Comparison of ENCODE assay signal across 24 mouse cellular contexts in the genomic region with DNA sequence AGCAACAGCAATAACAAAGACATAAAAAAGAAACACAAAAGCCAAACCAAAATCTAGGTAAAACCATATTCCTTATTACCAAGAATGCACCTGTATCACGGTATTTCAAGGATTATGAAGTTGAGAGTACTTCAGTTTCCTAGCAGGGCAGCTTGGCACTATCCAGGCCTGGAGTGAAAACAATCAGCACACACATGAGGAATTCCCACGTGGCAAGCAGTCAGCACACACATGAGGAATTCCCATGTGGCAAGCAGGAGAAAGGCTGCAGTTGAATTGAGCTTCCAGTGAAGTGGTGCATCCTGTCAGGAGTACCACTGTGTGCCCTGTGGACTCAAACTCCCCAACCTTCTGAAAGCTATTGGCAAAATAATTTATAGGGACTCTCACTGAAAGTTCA.
"Had no signal": no experiment of that assay in that cellular context is flagged by ENCODE, and none has a peak within 500 bp of the region (broad histone marks: within the 10 kb centered on the region; RNA-seq: fewer than 3 reads in every experiment).

No protein-coding gene starts in this region.

- H3K9ac ChIP-seq: hindbrain, embryonic 12.5 days; hindbrain, embryonic 14.5 days; intestine, embryonic 15.5 days; limb, embryonic 12.5 days had no signal

- H3K9me3 ChIP-seq: hindbrain, embryonic 10.5 days; hindbrain, embryonic 12.5 days; intestine, embryonic 15.5 days; limb, embryonic 10.5 days; limb, embryonic 12.5 days had no signal

- DNase-seq: gastrocnemius, adult 2 months; gastrocnemius, postnatal 10 days; gastrocnemius, postnatal 25 days; heart, adult 2 months; heart, postnatal 10 days; heart, postnatal 4 days; kidney, adult 18-20 months; kidney, adult 8-10 months; kidney, postnatal 10 days; kidney, postnatal 25 days; kidney, postnatal 4 days had no signal

- H3K36me3 ChIP-seq: hindbrain, embryonic 10.5 days; hindbrain, embryonic 12.5 days; intestine, embryonic 15.5 days; limb, embryonic 10.5 days; limb, embryonic 12.5 days had no signal

- H3K4me2 ChIP-seq: heart, embryonic 11.5 days; hindbrain, embryonic 12.5 days; hindbrain, embryonic 14.5 days; intestine, embryonic 15.5 days; limb, embryonic 12.5 days had no signal

- H3K4me3 ChIP-seq: gastrocnemius, adult 2 months; heart, adult 2 months; hindbrain, embryonic 10.5 days; hindbrain, embryonic 12.5 days; intestine, embryonic 15.5 days; layer of hippocampus, adult 2 months; left cerebral cortex, adult 2 months; limb, embryonic 10.5 days; limb, embryonic 12.5 days had no signal

- H3K27me3 ChIP-seq: hindbrain, embryonic 12.5 days; intestine, embryonic 15.5 days; limb, embryonic 12.5 days had no signal

- ATAC-seq: forebrain, embryonic 16.5 days; hindbrain, embryonic 16.5 days; inflammation-experienced regulatory T-cells, adult 6 months; intestine, embryonic 15.5 days; intestine, postnatal 0 days had no signal

- H3K27ac ChIP-seq: gastrocnemius, adult 2 months; heart, adult 2 months; hindbrain, embryonic 10.5 days; hindbrain, embryonic 12.5 days; hindbrain, embryonic 14.5 days; intestine, embryonic 15.5 days; layer of hippocampus, adult 2 months; left cerebral cortex, adult 2 months; limb, embryonic 10.5 days; limb, embryonic 12.5 days had no signal
